Mouse (Mus musculus) ZHBTc4 (cell line): ENCODE measurements at regions not wholly inside any gene's neighbourhood (a gene's known extent, or its start where the extent isn't known, plus 50 kb on each side); places are given as distances from the start of the nearest gene placed in this dataset.

Experiments used
- DNase-seq: peaks from one replicate; pipeline ENCODE4 v3.0.0-alpha.2; 2011; ENCODE audit warnings: low read depth, low spot score

DNA sequence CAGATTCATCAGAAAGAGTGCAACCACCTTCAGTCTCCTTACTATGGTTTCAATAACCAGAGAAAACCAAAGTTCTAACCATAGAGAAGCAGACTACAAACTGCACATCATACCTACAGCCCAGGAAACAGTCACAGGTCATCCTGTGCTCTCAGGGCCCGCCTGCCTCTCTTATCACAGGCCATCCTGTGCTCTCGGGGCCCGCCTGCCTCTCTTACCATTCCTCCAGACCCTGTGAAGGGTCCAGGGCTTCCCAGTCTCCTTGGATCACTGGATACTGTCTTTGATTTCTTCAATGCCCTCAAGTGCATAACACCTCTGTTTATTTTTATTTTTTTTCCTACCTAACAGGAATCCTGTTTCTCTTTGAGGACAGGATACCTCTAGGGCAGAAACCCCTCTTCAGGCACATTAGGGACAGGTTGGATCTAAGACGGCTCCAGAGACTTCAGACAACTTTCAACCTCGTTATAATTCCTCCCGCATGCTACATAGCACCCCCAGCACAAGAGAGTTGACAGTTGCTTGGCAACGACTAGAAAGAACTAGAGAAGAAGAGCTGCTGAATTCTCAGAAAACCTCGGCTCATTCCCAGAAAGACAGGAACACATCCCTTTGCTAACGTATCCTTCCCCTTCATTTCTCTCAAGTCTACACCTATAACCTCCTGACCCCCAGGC, 95.4 kb upstream of the Bmper start:
- DNase-seq: no peak

DNA sequence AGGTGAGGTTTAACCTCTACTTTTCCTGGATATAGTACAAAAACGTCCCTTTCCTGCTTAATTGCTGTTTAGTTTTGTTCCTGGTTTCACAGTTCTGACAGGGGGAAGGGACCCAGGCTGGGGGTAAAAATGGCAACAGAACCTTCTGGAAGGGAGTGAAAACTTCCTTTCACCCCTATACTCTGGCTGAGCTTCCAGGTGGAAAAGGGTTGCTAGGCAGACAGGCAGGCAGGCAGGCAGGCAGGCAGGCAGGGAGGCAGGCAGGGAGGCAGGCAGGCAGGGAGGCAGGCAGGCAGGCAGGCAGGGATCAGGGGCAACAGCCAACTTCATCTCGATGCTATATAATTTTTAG, 94.9 kb upstream of the Bmper start:
- no peak for DNase-seq

DNA sequence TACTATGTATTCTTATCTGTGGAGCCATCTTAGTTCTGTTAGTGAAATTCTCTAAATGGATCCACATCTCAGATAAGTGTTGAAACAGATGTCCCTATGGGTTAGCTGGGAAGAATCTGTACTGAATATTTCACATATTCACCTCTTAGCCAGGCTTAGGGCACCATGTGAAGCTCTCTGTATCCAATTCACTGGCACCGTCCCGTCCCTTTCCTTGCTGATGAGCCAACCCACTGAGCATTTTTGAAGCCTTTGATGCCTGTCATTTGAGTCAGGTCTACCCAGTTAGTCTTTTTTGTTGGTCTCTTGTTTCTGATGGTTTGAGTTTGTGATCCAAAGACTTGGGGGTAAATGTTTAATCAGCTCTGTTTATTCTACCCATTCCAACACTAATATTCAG, 88.9 kb upstream of the Bmper start:
- DNase-seq: no peak

DNA sequence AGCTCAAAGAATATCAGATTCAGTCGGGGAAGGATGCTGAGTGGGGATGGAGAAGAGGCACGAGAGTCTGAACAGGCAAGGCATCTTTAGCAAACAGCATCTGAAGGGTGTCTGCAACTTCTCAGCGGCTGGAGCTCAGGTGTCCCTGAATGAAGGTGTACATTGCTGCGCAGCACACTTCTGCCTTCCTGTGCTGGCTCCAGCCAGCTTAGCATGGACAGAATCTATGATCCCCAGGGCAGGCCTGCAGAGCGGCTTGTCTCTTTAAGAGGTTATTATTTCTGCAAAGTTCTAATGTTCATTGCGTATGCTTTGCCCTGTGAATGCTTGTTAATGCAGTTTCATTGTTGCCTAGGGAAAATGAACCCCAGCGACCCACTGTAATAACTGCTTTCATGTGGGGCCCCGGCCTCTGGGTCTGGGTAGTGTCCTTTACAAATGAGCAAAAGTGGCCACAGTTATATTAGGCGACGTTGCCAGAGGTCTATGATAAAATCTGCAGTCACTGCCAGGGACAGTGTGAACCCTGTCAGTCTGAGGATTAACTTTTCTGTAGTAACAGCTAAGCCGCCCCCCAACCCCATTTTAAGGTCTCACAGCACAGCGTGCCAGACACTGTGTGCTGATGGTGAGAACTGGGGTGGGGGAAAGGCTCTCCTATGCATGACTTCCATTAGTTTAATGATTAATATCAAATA, 88.3 kb upstream of the Bmper start:
- no peak for DNase-seq

DNA sequence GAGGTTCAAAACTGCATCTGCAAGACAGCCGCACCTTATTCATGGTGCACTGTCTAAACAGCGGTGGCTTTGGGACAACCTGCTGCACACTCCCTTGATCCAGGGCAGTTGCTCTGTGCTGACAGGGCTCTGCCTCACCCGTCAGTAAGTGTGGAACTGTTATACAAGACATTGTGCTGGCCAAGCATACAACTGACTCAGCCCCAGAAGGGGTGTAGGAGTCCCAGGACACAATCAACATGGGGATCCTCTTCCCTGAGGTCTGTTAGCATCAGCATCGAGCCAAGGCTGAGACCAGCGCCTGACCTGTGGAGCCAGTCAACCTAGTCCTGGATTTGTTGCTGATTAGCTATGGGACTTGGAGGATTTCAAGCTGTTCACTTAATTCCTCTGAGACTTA, 86.4 kb upstream of the Bmper start:
- no peak for DNase-seq

DNA sequence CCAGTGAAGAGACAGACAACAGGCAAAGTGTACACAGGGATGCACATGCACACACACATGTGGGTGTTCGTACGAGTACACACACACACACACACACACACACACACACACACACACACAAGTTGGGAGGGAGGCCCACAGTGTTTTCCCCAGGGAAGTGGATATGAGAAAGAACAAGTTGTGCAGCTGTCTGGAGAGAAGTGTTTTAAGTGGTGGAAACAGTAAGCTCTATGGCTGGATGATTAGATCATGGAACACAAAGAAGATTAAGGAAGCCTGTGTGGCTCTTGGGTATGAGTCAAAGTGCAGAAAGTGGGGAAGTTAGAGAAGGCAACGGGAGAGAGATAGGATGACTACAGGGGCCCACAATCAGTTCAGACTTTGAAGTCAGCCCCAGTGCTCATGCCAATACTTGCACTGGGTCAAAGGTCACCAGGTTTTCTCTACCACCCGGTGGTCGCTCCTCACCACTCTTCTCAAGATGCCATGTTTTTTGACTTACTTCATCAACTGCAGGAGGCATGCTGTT, 85.1 kb upstream of the Bmper start:
- no peak for DNase-seq

DNA sequence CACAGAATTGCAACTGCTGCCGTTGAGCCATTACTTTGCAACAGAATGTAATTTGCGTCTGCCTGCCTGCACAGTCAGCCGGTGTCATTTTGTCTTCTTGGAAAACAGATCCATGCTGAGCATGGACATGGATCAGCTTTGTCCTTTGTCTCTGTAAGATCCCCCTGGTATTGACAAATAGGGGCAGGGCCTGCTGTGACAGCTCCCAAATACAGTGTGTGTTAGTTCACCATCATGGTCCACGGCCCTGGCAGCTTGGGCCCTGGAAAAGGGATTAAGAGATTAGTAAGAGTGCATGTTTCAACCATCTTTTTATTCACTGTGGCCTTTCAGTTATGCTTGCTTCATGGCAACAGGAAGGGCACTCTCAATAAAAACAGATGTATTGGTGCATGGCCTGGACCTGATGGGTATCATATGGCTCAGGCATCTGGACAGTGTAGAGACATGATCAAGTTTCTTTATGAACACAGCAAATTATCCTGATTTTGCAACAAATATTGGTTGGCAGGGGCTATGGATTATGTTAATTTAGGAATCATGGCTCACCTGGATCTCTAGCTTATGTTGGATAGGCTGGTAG, 83.2 kb upstream of the Bmper start:
- no peak for DNase-seq

DNA sequence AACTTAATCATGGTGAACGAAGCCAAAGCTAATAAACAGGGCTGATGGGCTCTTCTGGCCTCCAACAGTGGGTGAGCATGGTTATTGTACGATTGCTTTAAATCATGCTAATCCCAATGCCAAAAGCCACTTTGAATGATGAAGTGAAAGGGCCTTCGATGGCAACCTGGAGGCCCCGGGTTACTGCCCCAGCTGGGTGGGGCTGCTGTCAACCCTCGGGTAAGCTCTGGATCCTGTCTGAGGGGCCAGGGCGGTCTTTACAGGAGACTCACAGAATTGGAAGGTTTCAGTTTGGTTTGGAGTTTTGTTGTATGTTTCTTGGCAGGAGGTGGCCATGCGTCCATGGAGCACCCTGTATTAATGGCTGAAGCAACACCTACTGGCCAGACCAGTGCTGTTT, 78.6 kb upstream of the Bmper start:
- no peak for DNase-seq

DNA sequence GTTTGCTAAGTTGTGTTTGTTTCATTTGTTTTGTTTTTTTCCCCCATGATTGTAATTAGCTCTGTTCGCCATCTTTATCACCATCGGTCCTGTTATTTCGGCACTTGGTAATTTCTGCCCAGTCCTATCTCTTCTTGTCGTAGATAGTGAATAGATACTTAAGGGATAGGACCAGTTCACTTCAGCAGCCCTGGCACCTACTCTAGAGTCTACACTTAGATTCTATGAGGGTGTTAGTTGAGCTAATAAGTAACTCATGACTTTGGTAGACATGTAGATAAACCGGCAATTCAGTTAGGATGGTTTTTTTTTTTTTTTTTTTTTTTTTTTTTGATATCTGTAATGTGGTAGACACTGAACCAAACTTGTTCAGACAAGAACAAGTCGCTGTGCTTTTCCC, 72.5 kb upstream of the Bmper start:
- no peak for DNase-seq

DNA sequence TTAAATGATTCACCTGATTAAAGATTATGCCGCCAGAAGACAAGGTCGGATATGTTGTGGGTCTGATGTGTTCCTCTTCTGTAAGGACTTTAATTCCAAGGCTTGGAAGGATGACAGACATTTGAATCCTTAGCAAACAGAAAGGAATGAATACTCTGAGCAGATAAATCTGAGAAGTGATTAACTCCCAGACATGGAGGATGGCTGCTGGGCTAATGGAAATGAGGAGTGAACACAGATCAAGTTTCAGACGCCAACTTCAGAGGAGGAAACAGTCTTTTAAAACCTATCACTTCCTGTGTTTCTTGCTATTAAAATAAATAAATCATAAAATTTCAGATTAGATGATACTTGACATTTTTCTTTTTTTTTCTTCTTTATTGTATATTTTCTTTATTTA, 72.0 kb upstream of the Bmper start:
- DNase-seq: no peak

DNA sequence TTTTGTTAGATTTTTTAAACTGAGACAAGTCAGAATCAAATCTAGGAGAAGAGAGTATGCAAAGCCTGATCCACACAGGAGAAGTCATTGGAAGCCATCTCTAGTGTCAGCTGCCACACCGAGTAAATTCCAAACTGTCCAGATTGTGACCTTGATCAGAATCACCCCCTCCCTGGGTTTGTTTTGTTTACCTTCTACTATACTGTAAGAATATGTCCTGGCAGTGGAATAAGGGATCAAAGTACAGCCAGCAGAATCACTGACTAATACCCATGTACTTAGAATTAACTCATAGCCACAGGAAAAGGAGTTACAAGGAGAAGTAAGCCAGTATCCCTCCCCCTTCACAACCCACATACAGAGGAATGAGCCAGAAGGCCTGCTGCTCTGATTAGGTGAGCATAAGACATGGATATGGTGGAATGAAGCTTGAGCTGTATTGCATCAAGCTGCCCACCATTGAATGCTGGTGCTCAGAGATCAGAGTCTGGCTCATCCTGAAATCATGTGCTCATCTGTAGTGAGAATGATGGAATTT, 70.9 kb upstream of the Bmper start:
- no peak for DNase-seq

DNA sequence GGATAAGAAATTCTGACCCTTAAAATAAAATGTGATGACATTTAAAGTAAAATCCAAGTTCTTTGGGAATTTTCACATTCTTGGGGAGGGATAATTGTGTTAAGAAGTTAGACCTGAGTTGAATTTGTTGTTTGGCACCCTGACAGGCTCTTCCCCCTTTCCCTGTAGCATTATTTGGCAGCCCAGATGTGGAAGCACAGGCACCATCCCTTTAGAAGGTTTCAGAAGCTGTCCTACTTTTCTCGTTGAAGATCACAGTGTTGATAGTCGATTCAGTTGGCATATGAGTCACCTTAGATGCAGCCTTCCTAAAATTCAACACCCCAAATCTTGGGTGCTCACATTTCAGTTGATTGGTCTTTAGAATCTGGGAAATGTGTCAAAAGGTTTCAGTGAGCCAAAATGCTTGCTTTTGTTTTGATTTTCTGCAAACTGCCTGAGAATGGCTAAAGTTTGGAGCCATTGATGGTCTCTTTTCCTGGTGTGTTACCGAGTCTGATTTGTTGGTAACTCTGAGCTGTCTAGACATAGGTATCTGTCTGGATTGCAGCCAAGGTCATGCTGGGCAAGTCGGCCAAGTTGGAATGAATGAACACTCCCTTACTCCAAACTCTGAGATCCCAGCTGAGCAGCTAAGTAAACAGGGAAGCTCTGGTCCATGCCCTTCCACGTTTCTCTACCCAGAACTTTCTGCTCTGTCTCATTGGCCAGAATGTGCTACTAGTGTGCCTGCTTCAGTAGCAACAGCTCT, 65.9 kb upstream of the Bmper start:
- DNase-seq: no peak

DNA sequence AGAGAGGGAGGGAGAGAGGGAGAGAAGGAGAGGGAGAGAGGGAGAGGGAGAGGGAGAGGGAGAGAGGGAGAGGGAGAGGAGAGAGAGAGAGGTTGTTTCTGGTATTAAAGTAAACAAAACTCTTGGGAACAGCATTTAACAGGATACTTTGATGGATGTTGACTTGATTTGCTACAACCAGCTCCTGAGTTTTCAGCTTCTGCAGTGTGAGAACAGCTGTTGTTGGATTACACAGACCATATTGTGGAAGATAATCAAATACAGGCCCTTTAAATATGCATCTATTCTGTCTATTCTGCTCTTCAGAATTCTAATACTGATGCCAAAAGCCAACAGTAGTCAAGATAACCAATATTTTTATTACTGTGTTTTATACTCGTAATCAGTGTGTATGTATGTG, 64.4 kb upstream of the Bmper start:
- no peak for DNase-seq

DNA sequence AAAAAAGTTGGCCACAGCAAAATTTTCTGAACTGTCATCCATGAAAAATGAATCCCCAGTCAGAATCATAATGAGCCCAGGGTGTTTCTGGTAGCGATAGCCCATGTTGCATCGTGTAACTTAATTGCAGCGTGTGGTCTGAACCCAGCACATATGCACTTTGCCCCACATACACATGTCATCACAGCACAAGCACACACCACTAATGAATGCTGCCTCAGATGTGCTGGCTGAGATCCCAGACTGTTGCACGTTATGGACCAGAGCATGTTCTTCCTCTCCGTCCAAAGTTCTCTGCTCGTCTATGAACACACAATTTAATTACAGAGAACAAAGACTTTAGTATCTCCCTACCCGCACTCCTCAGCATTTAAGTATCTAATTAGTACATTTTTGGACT, 61.5 kb upstream of the Bmper start:
- DNase-seq: no peak

DNA sequence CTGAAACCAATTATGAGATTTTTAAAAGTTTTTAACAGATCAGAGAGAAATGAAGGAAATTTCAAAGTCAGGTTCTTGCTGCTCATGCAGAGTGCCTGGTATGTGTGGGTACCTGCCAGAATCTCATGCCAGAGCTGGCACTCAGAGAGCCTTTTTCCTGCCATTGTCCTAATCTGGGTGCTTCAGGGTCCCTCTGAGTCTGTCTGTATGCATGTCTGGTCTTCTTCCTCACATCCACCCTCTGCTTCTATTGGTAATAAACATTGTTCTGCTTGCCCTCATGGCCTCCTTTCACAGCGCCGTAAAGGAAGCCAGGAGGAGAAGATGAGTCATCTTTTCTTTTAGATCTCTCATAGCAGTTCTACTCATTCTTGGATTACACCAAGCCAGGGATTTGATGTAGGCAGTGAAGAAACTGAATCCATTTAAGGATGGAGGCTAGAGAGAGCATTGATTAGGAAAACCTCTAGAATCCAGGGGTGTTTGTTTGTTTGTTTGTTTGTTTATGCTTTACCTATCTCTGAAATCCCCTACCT, 55.8 kb upstream of the Bmper start:
- no peak for DNase-seq

DNA sequence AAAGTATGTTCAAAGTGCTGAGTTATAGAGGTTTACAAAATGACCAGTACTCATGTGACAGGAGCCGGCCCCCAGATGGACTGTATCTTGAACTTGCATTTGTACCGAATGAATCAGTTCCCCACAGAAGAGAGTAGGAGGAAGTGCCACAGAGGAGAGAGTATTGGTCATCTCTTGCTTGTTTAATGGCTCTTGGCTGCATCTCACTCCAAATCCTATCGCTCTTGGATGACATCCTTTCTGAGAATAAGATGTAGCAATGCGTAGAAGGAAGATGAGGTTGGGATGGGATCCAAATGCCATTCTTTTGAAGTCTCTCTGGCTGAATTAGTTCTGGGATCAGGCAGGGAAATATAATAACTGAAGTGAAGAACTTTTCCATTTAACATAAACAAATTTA, 55.2 kb upstream of the Bmper start:
- no peak for DNase-seq

DNA sequence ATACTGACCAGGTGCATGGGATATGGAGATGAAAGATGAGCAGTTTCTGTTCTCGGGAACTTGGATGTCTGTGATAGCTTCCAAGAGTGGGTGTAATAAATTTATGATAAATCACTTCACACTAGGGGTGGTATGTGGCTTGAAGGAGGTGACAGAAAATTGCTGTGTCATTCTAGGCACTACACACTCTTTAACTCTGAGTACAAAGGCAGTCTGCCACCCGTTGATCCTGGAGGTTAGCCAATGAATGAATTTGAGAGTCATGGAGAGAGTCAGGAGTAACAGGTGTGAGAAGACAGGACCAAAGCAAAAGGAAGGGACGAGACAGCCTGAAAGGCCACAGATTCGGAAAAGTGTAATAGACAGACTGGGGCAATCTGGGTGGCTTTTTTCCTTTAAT, 54.7 kb upstream of the Bmper start:
- no peak for DNase-seq

DNA sequence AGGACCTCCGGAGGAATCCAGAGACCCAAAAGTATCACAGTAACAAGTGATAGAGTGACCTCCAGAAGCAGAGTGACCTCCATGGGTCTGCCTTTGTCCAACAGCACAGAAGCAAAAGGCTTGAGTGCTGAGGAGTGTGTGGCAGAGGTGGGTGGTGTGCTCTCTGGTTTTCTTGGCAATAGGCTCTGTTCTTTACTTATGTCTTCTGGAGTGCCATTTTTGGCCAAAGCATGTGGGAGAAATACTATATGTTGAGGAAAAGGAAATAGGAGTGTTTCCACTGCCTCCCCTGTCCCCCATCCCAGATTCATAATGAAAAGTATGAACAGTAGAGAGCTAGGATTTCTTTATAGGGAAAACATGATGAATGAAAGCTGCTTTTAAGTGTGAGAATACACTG, 51.5 kb upstream of the Bmper start:
- DNase-seq: no peak
